Mouse (Mus musculus) hindbrain, embryonic 11.5 days (tissue): ENCODE data around the gene Lin37. TPM values are rescaled to one million over a fixed set of nuclear protein-coding genes. Genes with fewer than 3 reads are reported as not detected.

Experiments used
- ATAC-seq: fragments of 200-750 bp; cut with Nextera tagmentation; 2 replicates; pipeline ENCODE4 v1.8.0; 2017; ENCODE audit warnings: mild to moderate bottlenecking, moderate TSS enrichment, moderate library complexity; ENCODE audit not compliant: low FRiP score
- DNase-seq: peaks from one replicate; pipeline ENCODE4 v3.0.0-alpha.2; 2015; ENCODE audit warnings: low spot score
- H3K27ac ChIP-seq: fragments of 300-500 bp; sonication (generic); 2 replicates; pipeline ENCODE4 v1.5.1; 2014; ENCODE audit warnings: mild to moderate bottlenecking, low read depth, low read length
- H3K27me3 ChIP-seq: fragments of 300-500 bp; sonication (generic); 2 replicates; pipeline ENCODE4 v1.6.1; 2014; ENCODE audit warnings: mild to moderate bottlenecking, low read length, moderate library complexity, mixed read lengths; ENCODE audit not compliant: control insufficient read depth, insufficient read depth
- H3K36me3 ChIP-seq: fragments of 300-500 bp; sonication (generic); 2 replicates; pipeline ENCODE4 v1.6.1; 2014; ENCODE audit warnings: mild to moderate bottlenecking, low read length, moderate library complexity, mixed read lengths; ENCODE audit not compliant: control insufficient read depth, insufficient read depth
- H3K4me1 ChIP-seq: fragments of 300-500 bp; sonication (generic); replicated peaks from 2 replicates; pipeline ENCODE4 v1.6.1; 2014; ENCODE audit warnings: low read length, mixed read lengths; ENCODE audit not compliant: control insufficient read depth, insufficient read depth
- H3K4me2 ChIP-seq: fragments of 300-500 bp; sonication (generic); replicated peaks from 2 replicates; pipeline ENCODE4 v1.6.1; 2014; ENCODE audit warnings: mild to moderate bottlenecking, low read depth, low read length
- H3K4me3 ChIP-seq: fragments of 300-500 bp; sonication (generic); 2 replicates; pipeline ENCODE4 v1.5.1; 2014; ENCODE audit warnings: low read depth, low read length
- H3K9ac ChIP-seq: fragments of 300-500 bp; sonication (generic); 2 replicates; pipeline ENCODE4 v1.6.1; 2014; ENCODE audit warnings: low read depth, low read length
- H3K9me3 ChIP-seq: fragments of 300-500 bp; sonication (generic); 2 replicates; pipeline ENCODE4 v1.6.1; 2016; ENCODE audit warnings: low read length; ENCODE audit not compliant: control insufficient read depth
- WGBS: fragments of 180-500 bp; shearing (Covaris S2); extraction: QIAGEN DNeasy Blood & Tissue Kit; methylation state at CpG from one replicate; pipeline ENCODE4 v1.1.7; 2014; 5-methylcytosine and 5-hydroxymethylcytosine counted together
- polyA plus RNA-seq: library from polyadenylated mRNA; unstranded; fragments of >200 nt; fragmentation: Nextera tagmentation; extraction: Ambion mirVana; gene quantifications from 2 replicates; pipeline ENCODE4 v1.2.1, GENCODE M21; 2014

Gene Lin37
- polyA plus RNA-seq, 1 experiment from 2014 or later: 48.3 TPM

GRCm38 (mm10) chr7:30572389-30572788, 12.8 kb upstream of the Lin37 start:
- Histone ChIP-seq H3K36me3 (peaks cover 30% of the 10 kb centered on the region), H3K9ac (no peak overlapping the region), H3K4me3 (no peak overlapping the region), H3K27ac (no peak overlapping the region), H3K4me1 (no peaks in the 10 kb centered on the region), H3K27me3 (no peaks in the 10 kb centered on the region), H3K9me3 (no peaks in the 10 kb centered on the region), H3K4me2 (no peak overlapping the region)
- DNase-seq (no peak), ATAC-seq (no peak)
- WGBS: 89% methylated on average over 5 of the region's 5 CpGs

- no peak for DNase-seq
- Histone ChIP-seq H3K36me3 (peaks cover 8% of the 10 kb centered on the region), H3K4me1 (no peaks in the 10 kb centered on the region), H3K27me3 (no peaks in the 10 kb centered on the region), H3K4me2 (no peak overlapping the region), H3K9me3 (no peaks in the 10 kb centered on the region), H3K9ac (no peak overlapping the region), H3K4me3 (no peak overlapping the region), H3K27ac (no peak overlapping the region)
- 88% methylated on average over 11 of the region's 11 CpGs for WGBS
- ATAC-seq: no peak
Measured at GRCm38 (mm10) chr7:30567555-30567954, 7.9 kb upstream of the Lin37 start.

- 91% methylated on average over 9 of the region's 9 CpGs for WGBS
- Histone ChIP-seq H3K27me3 (no peaks in the 10 kb centered on the region), H3K27ac (no peak overlapping the region), H3K9ac (no peak overlapping the region), H3K4me2 (no peak overlapping the region), H3K4me1 (no peaks in the 10 kb centered on the region), H3K36me3 (peaks cover 7% of the 10 kb centered on the region; the same call in 1 of the 2 replicates), H3K9me3 (no peaks in the 10 kb centered on the region), H3K4me3 (no peak overlapping the region)
- ATAC-seq (no peak), DNase-seq (no peak)
Measured at GRCm38 (mm10) chr7:30566033-30566432, 6.4 kb upstream of the Lin37 start.

GRCm38 (mm10) chr7:30564970-30565571, 5.4 kb upstream of the Lin37 start, which contains the start of gene Igflr1:
Igflr1 (plus strand) TSS chr7:30565427.
- ATAC-seq (no peak), DNase-seq (no peak)
- Histone ChIP-seq H3K27me3 (no peaks in the 10 kb centered on the region), H3K9ac (no peak within 1 kb of the TSS), H3K4me2 (no peak within 1 kb of the TSS), H3K9me3 (no peaks in the 10 kb centered on the region), H3K4me3 (no peak within 1 kb of the TSS), H3K36me3 (0 out of 2 replicates have a peak, but pooled peaks cover 2% of the 10 kb centered on the region), H3K27ac (no peak within 1 kb of the TSS), H3K4me1 (no peaks in the 10 kb centered on the region)
- 95% methylated on average over 12 of the region's 12 CpGs for WGBS

- H3K4me3 ChIP-seq: peak overlapping the region; percentile 76
- H3K9ac ChIP-seq: peak overlapping the region; percentile 29; the same call in 1 of the 2 replicates
- no peaks in the 10 kb centered on the region for H3K36me3 ChIP-seq
- H3K4me1 ChIP-seq: no peaks in the 10 kb centered on the region
- H3K27ac ChIP-seq: no peak overlapping the region
- H3K9me3 ChIP-seq: no peaks in the 10 kb centered on the region
- no peak for DNase-seq
- H3K4me2 ChIP-seq: peak overlapping the region; percentile 59
- ATAC-seq: no peak
- WGBS: 23% methylated on average over 6 of the region's 6 CpGs
- no peaks in the 10 kb centered on the region for H3K27me3 ChIP-seq
Measured at GRCm38 (mm10) chr7:30563906-30564280, 4.3 kb upstream of the Lin37 start.

- Histone ChIP-seq H3K4me3 (peak within 1 kb of the TSS; percentile 76), H3K4me1 (no peaks in the 10 kb centered on the region; the same call in 1 of the 2 replicates), H3K9ac (peak within 1 kb of the TSS; percentile 81), H3K36me3 (no peaks in the 10 kb centered on the region), H3K9me3 (no peaks in the 10 kb centered on the region), H3K4me2 (peak within 1 kb of the TSS; percentile 59), H3K27ac (peak within 1 kb of the TSS; percentile 89), H3K27me3 (no peaks in the 10 kb centered on the region)
- peak; percentile 99 for DNase-seq
- peak; percentile 85 for ATAC-seq
- under 1% methylated on average over 45 of the region's 45 CpGs for WGBS
Measured at GRCm38 (mm10) chr7:30563117-30563905, 3.7 kb upstream of the Lin37 start, which contains the start of the genes U2af1l4, Gm49396 and Psenen. U2af1l4 (plus strand) TSS chr7:30563301. Gm49396 (plus strand) TSS chr7:30563344. Psenen (minus strand) TSS chr7:30563627.

GRCm38 (mm10) chr7:30562526-30563116, 3.0 kb upstream of the Lin37 start:
- Histone ChIP-seq H3K4me3 (peak overlapping the region; percentile 76), H3K9ac (peak overlapping the region; percentile 54), H3K4me1 (no peaks in the 10 kb centered on the region; the same call in 1 of the 2 replicates), H3K27ac (0 out of 2 replicates have a peak overlapping the region, but pooled peaks have one; percentile 37), H3K27me3 (no peaks in the 10 kb centered on the region), H3K4me2 (peak overlapping the region; percentile 58), H3K9me3 (no peaks in the 10 kb centered on the region), H3K36me3 (no peaks in the 10 kb centered on the region)
- DNase-seq: peak; percentile 46
- WGBS: 3% methylated on average over 27 of the region's 27 CpGs
- ATAC-seq: peak; percentile 24; the same call in 1 of the 2 replicates

- no peak overlapping the region for H3K9ac ChIP-seq
- H3K9me3 ChIP-seq: no peaks in the 10 kb centered on the region
- no peak overlapping the region for H3K4me3 ChIP-seq
- 65% methylated on average over 2 of the region's 2 CpGs for WGBS
- no peak for DNase-seq
- H3K27me3 ChIP-seq: no peaks in the 10 kb centered on the region
- H3K4me1 ChIP-seq: no peaks in the 10 kb centered on the region; the same call in 1 of the 2 replicates
- no peak for ATAC-seq
- H3K36me3 ChIP-seq: 0 out of 2 replicates have a peak, but pooled peaks cover 5% of the 10 kb centered on the region
- no peak overlapping the region for H3K4me2 ChIP-seq
- no peak overlapping the region for H3K27ac ChIP-seq
Measured at GRCm38 (mm10) chr7:30560296-30560695, 658 bp upstream of the Lin37 start.
